Mouse (Mus musculus) CD4-positive, CD25-positive, alpha-beta regulatory T cell, adult 2 months (primary cell): Measurements from ENCODE around the gene Hcrt.
A peak's percentile ranks its signal among the peaks of the same experiment; 100 is the strongest.

Experiments
- DNase-seq: peaks from one replicate; pipeline ENCODE4 v3.0.0-alpha.2; 2012; ENCODE audit warnings: low read depth, low spot score

Gene Hcrt

DNA sequence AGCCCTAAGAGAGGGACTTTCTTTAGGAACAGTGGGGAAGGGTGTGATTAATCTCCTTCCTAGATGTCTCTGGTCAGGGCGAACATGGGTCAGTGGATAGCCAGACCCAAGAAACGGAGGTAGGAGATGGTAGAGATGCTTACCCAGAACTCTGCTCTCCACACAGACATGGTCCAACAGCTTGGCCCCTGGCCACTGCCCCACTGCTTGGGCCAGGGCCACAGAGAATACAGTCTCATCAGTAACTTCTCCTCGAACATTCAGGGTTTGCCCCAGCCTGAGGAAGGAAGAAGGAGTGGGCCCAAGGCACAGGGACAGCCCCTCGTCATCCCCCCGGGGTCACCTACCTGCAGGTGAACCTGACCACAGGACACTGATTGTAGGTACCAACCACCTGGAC lies 5.1 kb upstream of the Hcrt start:
- no peak for DNase-seq

- DNase-seq, result no peak
Measured at GRCm38 (mm10) chr11:100766726-100767125, 4.0 kb upstream of the Hcrt start.

- DNase-seq, result peak; percentile 88
Measured at GRCm38 (mm10) chr11:100761547-100762045, 1.1 kb downstream of the Hcrt start.

- peak; percentile 93 for DNase-seq
Measured at GRCm38 (mm10) chr11:100759611-100760233, 3.0 kb downstream of the Hcrt start, which contains the start of gene Kcnh4. Kcnh4 (minus strand) TSS chr11:100759942.

GRCm38 (mm10) chr11:100758707-100759610 lies 3.8 kb downstream of the Hcrt start:
- peak; percentile 64 for DNase-seq

DNA sequence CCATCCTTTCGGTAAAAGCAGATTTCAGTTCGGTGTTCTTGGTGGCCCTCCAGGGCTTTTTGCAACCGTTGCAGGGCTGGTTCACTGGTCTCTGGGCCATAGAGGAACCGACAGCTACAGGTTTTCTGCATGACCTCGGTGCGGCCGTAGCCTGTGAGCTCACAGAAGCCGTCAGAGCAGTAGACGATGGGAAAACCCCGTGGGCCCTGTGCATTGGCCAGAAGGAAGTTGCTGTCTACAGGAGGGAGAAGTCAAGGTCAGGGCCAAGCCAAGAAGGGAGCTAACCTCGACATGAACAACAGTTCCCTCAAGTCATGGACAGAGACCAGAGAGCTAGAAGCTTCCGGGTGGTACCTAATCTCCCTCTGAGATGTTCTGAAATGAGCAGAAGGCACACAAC lies 5.2 kb downstream of the Hcrt start:
- peak; percentile 36 for DNase-seq

DNA sequence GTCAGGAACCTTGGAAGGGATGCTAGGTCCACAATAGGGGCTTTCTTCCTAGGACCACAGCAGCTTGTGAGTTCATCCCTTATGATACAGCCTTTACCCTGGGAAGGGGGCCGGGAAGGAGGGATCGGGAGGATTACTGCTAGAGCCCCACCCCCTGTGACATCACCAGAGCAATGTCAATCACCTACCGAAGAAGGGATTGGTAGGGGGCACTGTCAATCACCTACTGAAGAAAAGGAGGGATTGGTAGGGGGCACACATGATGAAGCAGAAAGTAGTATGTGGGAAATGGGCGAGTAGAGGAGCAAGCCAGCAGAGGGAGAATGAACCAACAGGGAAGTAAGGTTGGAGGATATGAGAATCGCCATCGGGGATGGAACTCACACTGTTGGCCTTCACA lies 6.3 kb downstream of the Hcrt start:
- DNase-seq, result no peak

DNA sequence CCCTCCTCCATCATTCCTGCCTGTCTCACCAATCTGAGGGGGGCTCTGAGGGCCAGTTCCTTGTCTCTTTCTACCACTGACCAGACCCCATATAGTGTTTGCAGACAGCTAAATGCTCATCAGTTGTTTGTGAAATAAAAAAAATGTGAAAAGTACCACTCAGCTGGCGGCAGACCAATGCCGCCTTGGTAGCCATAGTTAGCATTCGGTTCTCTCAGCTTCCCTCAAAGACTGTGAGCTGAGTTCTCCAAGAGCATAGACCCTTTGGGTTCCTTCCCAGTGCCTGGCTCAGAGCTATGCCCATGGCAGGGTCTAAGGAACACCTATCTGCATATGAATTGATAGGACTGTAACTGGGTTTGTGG lies 8.1 kb downstream of the Hcrt start:
- DNase-seq, result no peak

DNA sequence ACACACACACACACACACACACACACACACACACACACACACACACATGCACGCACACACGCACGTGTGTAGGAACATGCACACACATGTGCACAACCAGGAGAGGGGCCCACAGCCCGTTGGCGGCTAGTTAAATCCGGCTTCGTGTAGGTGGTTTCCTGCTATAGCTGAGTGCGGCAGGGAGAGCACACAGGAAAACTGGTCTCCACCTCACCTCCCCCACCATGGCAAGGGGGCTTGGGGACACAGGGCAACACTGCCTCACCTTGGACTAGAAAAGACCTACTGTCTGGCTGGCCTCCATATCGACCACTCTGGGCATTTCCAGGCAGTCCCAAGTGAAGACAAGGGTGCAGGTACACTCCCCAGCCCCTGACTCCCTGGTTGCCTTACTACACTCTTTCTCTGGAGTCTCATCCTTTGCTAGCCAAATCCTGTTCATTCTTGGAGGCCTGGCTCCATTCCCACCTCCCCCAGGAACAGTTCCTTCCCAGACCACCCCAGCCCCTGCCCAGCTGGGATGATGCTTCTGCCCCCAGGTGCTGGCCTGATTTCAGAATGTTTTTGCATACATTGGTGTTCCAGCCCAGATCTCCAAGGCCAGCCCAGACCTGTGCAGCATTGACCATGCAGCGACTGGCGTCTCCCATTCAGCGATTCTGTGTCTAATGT lies 8.6 kb downstream of the Hcrt start:
- DNase-seq, result no peak

- DNase-seq, result no peak
Measured at GRCm38 (mm10) chr11:100752294-100752693, 10.4 kb downstream of the Hcrt start.

DNA sequence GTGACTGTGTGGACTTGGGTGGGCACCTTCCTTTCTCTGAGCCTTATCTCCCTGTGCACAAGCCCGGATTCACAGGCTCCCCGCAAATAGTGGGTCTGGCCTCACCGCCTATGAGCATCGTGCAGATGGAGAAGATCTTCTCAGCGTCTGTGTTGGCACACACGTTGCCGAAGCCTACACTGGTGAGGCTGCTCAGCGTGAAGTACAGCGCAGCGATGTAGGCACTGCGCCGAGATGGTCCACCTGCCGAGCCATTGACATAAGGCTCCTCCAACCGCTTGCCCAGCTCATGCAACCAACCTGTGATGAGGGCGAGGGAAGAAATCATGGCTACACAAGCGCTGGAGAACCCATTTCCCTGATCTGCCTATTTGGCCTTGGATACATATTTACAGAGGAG lies 12.6 kb downstream of the Hcrt start:
- no peak for DNase-seq

DNA sequence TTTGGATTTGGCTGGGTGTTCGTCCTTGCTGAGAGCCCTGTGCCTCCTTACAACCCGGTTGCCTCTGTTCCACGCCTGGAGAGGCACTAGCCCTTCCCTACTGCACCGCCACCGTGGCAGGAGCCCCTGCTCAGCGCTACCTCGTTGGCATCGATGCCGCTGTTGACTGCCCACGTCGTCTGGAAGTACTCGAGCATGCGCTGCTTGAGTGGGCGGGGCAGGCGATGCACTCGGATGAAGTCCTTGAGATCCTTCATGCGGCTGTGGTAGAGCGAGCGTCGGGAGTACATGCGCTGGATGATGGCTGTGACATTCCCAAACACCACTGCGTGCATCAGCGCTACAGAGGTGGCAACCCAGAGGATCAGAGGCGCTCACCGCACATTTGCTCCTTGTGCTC lies 13.3 kb downstream of the Hcrt start:
- no peak for DNase-seq

- no peak for DNase-seq
Measured at GRCm38 (mm10) chr11:100748620-100749019, 14.1 kb downstream of the Hcrt start.

DNA sequence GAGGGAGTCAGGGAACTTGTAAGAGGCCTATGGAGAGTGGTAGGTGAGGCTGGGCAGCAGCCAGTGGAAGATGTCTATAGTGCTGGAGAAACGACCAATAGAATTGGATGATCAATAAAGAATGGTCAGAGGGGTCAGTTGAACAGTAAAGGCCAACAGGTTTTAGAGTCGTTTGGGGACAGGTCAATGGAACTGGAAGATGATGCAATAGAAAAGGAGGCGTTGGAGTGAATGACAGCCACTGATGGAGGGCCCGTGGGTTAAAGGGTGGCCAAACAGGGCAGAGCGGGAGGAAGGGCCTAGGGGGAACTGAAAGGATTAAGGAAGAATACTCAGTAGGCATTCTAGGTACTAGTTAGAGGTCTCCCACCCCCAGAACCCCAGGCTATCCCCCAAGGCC lies 15.6 kb downstream of the Hcrt start:
- no peak for DNase-seq

GRCm38 (mm10) chr11:100746546-100746945 lies 16.2 kb downstream of the Hcrt start:
- no peak for DNase-seq

DNA sequence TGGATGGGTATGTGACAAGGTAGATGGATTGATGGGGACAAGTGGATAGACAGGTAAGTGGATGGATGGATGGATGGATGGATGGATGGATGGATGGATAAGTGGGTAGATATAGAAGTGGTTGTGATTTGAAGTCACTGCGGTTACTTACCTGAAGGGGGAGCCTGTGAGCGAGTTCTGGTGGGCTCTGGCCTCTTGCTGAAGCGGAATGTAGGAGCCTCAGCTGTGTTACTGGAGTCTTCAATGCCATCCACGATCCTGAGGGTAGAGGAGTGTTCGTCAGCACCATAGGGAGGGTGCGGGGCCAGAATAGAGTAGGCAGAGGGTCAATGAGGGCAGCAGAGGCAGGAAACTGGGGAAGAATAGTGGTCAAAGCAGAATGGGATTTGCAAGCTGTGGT lies 17.6 kb downstream of the Hcrt start:
- DNase-seq, result peak; percentile 80

DNA sequence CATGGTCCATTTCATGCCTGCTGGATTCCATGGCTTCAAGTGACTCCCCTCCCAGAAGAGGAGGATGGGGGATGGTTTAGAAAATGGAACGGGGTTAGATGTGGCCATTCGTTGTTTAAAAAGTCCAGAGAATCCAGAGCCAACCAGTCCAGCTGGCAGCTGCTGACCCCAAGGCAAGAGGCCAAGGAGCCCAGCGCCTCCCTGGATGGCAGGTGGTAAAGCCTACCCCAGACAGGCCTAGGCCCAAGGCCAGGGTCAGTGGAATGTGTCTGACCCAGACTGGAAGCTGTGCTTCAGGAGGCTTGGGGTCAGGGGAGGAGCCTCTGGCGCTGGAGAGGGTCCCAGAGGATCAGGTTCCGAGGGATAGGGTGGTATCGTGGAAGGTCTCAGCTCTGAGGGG lies 21.4 kb downstream of the Hcrt start:
- DNase-seq, result no peak

GRCm38 (mm10) chr11:100738749-100739148 lies 24.0 kb downstream of the Hcrt start:
- DNase-seq, result no peak

DNA sequence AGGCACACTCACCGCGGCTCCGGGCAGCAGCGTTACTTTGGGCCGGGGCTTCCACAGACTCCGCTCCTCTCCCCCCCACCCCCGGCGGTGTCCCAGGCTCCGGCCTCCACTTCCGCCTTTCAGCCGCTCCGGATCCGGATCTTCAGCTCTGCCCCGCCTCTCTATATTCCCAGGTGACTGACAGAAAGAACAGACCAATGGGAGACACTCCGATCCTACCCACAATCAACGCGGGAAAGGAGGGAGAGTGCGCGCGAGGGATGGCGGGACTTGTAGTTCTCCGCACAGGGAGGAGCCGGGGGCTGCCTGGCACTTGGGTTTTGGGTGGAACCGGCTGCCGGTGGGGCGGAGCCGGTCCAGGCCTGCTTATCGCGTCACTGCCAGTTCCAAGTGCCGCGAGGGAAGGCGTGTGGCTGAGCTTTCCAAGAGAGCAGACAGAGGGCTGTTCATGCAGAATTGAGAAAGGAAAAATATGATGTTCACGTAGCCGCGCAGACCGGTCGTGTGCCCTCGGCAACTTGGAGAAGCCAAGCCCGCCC lies 24.6 kb downstream of the Hcrt start, which contains the start of gene Rab5c:
TSS of gene Rab5c (minus strand) at position 150 of the 539 bp plus-strand sequence.
- DNase-seq, result peak; percentile 99

DNA sequence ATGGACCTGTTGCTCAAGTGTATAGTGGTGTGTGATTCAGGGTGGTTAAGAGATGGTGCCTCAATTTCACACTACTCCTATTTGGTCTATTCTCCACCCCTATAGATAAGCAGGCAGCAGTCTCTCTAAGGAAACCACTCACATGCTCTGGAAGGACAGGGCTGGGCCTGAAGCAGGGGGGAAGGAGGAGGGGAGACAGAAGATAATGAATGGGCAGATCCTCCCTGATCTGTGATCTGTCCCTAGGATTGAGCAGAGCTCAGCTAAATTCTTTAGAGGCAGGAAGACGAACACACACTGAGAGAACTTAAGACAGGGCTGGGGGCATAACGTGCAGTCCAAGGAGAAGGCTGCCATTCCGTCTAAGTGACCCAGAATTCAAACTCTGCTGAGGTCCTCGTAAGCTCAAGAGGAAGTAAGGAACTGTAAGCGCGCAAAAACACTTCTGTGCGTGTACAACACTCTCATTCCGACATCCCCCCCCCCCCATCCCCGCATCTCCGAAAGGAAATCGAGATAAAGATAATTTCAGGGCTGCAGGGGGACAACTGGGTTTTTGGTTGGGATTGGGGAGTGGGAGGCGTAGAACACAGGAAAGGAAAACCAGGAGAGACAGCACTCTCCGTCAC lies 25.5 kb downstream of the Hcrt start:
- DNase-seq, result peak; percentile 29

DNA sequence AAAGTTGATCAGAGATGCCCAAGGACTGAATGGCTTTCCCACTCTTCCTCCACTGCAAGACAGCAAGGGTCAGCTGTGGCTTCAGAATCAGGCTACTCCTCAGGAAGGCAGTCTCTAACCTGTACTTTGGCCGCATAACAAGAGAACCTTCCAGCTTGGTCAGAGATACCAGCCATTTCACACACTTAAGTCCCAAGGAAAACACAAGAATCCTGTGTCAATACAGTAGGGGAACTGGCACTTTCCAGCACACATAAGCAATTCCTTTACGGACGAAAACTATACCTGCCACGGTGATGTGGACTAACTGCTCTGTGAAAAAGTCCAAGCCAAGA lies 26.0 kb downstream of the Hcrt start:
- no peak for DNase-seq
